Mouse (Mus musculus) ES-Bruce4 (cell line): ENCODE data around the gene AU021092. TPM values are rescaled to one million over a fixed set of nuclear protein-coding genes. Genes with fewer than 3 reads are reported as not detected.

ENCODE experiments used
- H3K27ac ChIP-seq: 2 replicates; pipeline ENCODE4 v1.5.1; 2012; ENCODE audit warnings: low read length, inconsistent platforms; ENCODE audit not compliant: insufficient read depth
- H3K27me3 ChIP-seq: 2 replicates; pipeline ENCODE4 v1.6.1; 2012; ENCODE audit warnings: mild to moderate bottlenecking, low read length, inconsistent platforms; ENCODE audit not compliant: control insufficient read depth, poor library complexity, insufficient read depth, severe bottlenecking
- H3K36me3 ChIP-seq: 2 replicates; pipeline ENCODE4 v1.6.1; 2012; ENCODE audit warnings: inconsistent platforms, mild to moderate bottlenecking, low read length, moderate library complexity; ENCODE audit not compliant: control insufficient read depth, poor library complexity, insufficient read depth, severe bottlenecking
- H3K4me1 ChIP-seq: one replicate; pipeline ENCODE4 v1.8.1; 2011; ENCODE audit warnings: low read length; ENCODE audit not compliant: control insufficient read depth, insufficient read depth
- H3K4me3 ChIP-seq: 2 replicates; pipeline ENCODE4 v1.5.1; 2011; ENCODE audit warnings: low read depth, mild to moderate bottlenecking, low read length
- H3K9ac ChIP-seq: 2 replicates; pipeline ENCODE4 v1.6.1; 2012; ENCODE audit warnings: low read depth, mild to moderate bottlenecking, inconsistent platforms; ENCODE audit not compliant: poor library complexity, severe bottlenecking
- H3K9me3 ChIP-seq: replicated peaks from 2 replicates; pipeline ENCODE4 v1.6.1; 2012; ENCODE audit warnings: mild to moderate bottlenecking, low read length, inconsistent platforms; ENCODE audit not compliant: control insufficient read depth, poor library complexity, insufficient read depth, severe bottlenecking
- CTCF ChIP-seq: IDR thresholded peaks from one replicate; pipeline ENCODE4 v1.8.1; 2011; ENCODE audit warnings: low read depth, low read length
- EP300 ChIP-seq: IDR thresholded peaks from 2 replicates; pipeline ENCODE4 v1.6.1; 2011; ENCODE audit warnings: low read depth, low read length; ENCODE audit not compliant: insufficient read depth
- POLR2A ChIP-seq: IDR thresholded peaks from one replicate; pipeline ENCODE4 v1.8.1; 2011; ENCODE audit warnings: low read length; ENCODE audit not compliant: insufficient read depth
- polyA plus RNA-seq: library from polyadenylated mRNA; stranded (reverse); fragments of >200 nt; gene quantifications from 2 replicates; pipeline ENCODE4 v1.2.4, GENCODE M21; 2011; ENCODE audit warnings: low read depth; ENCODE audit not compliant: missing spikeins, insufficient read depth, insufficient read length

Gene AU021092
- polyA plus RNA-seq, 1 experiment = not detected

DNA sequence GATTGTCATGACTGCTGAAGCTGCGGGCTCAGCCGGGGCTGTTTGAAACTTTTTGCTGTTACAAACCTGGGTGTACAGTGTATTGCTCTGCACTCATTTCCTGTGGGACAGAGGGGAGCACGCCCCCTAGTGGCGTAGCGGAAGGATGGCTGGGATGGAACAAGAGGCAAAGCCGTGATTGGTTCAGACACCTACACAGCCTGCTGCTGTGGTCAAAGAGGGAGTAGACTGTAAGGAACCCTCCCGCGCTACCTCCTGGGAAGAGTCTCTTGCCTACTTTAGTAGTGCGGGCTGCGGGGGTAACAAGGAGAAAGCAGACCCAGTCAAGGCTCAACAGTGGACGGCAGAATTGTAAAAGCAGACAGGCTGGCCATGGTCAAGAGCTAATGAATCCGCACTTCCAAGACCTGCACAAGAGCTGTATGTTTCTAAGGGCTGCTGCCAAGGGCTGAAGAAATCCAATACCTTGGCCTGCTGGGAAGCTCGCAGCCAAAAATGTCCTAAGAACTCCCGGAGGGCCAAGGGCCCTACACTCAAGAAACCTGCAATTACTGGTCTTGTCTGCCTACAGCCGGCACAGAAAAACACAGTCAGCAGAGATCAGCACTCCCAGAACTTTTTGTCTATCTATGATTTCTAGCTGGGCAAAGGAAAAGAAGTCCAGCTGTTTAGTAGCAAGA lies 32.4 kb upstream of the AU021092 start:
- Histone ChIP-seq H3K27ac (no peak overlapping the region), H3K4me1 (no peaks in the 10 kb centered on the region), H3K9ac (peak overlapping the region; percentile 63), H3K9me3 (no peaks in the 10 kb centered on the region), H3K36me3 (no peaks in the 10 kb centered on the region), H3K4me3 (peak overlapping the region; percentile 82), H3K27me3 (no peaks in the 10 kb centered on the region)
- TF ChIP-seq POLR2A (peak; percentile 54), CTCF (peak; percentile 99), EP300 (no peak)

DNA sequence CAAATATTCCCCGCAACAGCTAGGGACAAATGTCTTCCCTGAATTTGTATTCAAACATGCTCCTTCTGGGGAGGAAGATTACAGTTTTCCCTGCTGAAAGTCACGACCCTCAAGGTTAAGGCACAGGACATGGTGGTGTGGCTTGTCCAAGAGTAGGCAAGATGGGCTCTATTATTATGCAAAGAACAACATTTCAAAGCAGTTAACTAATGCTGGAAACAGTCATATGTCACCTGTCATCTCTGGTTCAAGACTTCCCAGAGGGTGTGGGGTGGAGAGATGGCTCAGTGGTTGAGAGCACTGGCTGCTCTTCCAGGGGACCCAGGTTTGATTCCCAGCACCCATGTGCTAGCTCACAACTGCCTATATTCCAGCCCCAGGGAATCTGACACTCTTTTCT lies 30.2 kb upstream of the AU021092 start:
- no peak overlapping the region for H3K4me3 ChIP-seq
- no peaks in the 10 kb centered on the region for H3K27me3 ChIP-seq
- TF ChIP-seq CTCF (no peak), POLR2A (no peak), EP300 (no peak)
- no peaks in the 10 kb centered on the region for H3K9me3 ChIP-seq
- peaks cover 5% of the 10 kb centered on the region for H3K36me3 ChIP-seq
- no peak overlapping the region for H3K27ac ChIP-seq
- H3K4me1 ChIP-seq = no peaks in the 10 kb centered on the region
- no peak overlapping the region for H3K9ac ChIP-seq

GRCm38 (mm10) chr16:5250891-5251290 lies 28.8 kb upstream of the AU021092 start:
- H3K36me3 ChIP-seq = peaks cover 6% of the 10 kb centered on the region

DNA sequence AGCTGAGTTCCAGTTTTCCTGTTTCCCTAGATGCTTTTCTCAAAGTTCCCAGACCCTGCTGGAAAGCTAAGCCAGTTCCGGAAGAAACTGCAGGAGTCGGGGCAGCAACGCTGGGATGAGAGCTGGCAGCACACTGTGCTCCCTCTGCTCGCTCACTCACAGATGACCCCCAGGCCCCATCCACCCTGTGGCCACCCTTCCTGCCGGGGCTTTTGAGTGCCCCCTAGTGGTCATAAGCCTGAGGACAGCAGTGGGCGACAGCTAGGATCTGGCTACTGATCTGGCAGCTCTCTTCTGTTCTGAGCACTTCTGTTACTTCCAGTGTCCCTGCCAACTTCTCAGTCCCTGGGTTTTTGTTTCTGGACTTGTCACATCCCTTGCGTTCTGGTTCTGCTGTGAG lies 22.3 kb upstream of the AU021092 start:
- Histone ChIP-seq H3K9me3 (no peaks in the 10 kb centered on the region), H3K36me3 (peaks cover 13% of the 10 kb centered on the region), H3K27ac (no peak overlapping the region), H3K9ac (no peak overlapping the region), H3K4me3 (no peak overlapping the region), H3K4me1 (no peaks in the 10 kb centered on the region), H3K27me3 (no peaks in the 10 kb centered on the region)
- TF ChIP-seq CTCF (peak; percentile 90), EP300 (no peak)

More at GRCm38 (mm10) chr16:5250891-5251290, 28.8 kb upstream of the AU021092 start:
- Histone ChIP-seq H3K4me3 (no peak overlapping the region), H3K9ac (no peak overlapping the region), H3K4me1 (no peaks in the 10 kb centered on the region), H3K9me3 (no peaks in the 10 kb centered on the region), H3K27ac (no peak overlapping the region), H3K27me3 (no peaks in the 10 kb centered on the region)
- TF ChIP-seq CTCF = no peak
- no peak for TF ChIP-seq POLR2A
- no peak for TF ChIP-seq EP300

GRCm38 (mm10) chr16:5242882-5243281 lies 20.8 kb upstream of the AU021092 start:
- H3K4me1 ChIP-seq = no peaks in the 10 kb centered on the region

GRCm38 (mm10) chr16:5242355-5242754 lies 20.3 kb upstream of the AU021092 start:
- H3K4me1 ChIP-seq = no peaks in the 10 kb centered on the region
- H3K27me3 ChIP-seq = no peaks in the 10 kb centered on the region
- no peak overlapping the region for H3K27ac ChIP-seq
- no peaks in the 10 kb centered on the region for H3K9me3 ChIP-seq
- no peak for TF ChIP-seq POLR2A
- no peak for TF ChIP-seq EP300
- TF ChIP-seq CTCF = no peak
- peaks cover 8% of the 10 kb centered on the region for H3K36me3 ChIP-seq
- H3K4me3 ChIP-seq = no peak overlapping the region
- no peak overlapping the region for H3K9ac ChIP-seq

More at GRCm38 (mm10) chr16:5242882-5243281, 20.8 kb upstream of the AU021092 start:
- no peak overlapping the region for H3K9ac ChIP-seq
- H3K27me3 ChIP-seq = no peaks in the 10 kb centered on the region
- no peak overlapping the region for H3K4me3 ChIP-seq
- no peaks in the 10 kb centered on the region for H3K9me3 ChIP-seq
- peaks cover 13% of the 10 kb centered on the region for H3K36me3 ChIP-seq
- TF ChIP-seq CTCF = no peak
- TF ChIP-seq POLR2A = no peak
- no peak for TF ChIP-seq EP300
- no peak overlapping the region for H3K27ac ChIP-seq
